Mouse (Mus musculus): ENCODE data around the gene Smpd1.

- TF ChIP-seq CTCF (conservative IDR thresholded peaks at IDR 0.05; ENCODE audit: low read length): no peak
- TF ChIP-seq POU5F1 (IDR thresholded peaks at IDR 0.05; ENCODE audit: borderline replicate concordance, low read length): no peak
- no peak for TF ChIP-seq NANOG (IDR thresholded peaks at IDR 0.05; ENCODE audit: borderline replicate concordance, low read length)
Observed at GRCm38 (mm10) chr7:105520201-105520600, 34.0 kb upstream of the Smpd1 start.

All from E14TG2a.4 (cell line).